Mouse (Mus musculus): ENCODE measurements at regions not wholly inside any gene's neighbourhood (a gene's known extent, or its start where the extent isn't known, plus 50 kb on each side); places are given as distances from the start of the nearest gene placed in this dataset.

DNA sequence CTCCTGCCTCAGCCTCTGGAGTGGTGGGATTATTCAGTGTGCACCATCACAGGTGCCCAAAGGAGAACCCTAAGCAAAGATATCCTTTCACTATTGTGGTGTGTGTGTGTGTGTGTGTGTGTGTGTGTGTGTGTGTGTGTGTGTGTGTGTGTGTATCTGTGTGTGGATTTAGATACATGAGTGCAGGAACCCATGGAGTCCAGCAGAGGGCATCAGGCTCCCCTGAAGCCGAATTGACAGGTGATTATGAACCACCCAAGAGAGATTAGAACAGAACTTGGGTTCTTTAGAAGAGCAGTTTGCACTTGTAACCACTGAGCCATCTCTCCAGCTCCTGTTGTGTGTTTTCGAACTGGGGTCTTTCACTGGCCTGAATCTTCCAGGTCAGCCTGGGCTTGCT, 310.1 kb upstream of the Tbx3 start:
- no peak overlapping the region for H3K4me3 ChIP-seq (ENCODE audit: low read depth, low read length)
- H3K9me3 ChIP-seq (replicated peaks; ENCODE audit: control insufficient read depth, low read length), result no peaks in the 10 kb centered on the region
- H3K4me1 ChIP-seq (ENCODE audit: control insufficient read depth, insufficient read depth, low read length), result no peaks in the 10 kb centered on the region
- DNase-seq (ENCODE audit: low spot score) (no peak), ATAC-seq (no peak)
- H3K9ac ChIP-seq (ENCODE audit: low read length), result no peak overlapping the region
- 81% methylated on average over 2 of the region's 2 CpGs for WGBS
- H3K27me3 ChIP-seq (replicated peaks; ENCODE audit: control insufficient read depth, insufficient read depth, low read length), result no peaks in the 10 kb centered on the region
- H3K4me2 ChIP-seq (ENCODE audit: low read length), result no peak overlapping the region
- no peaks in the 10 kb centered on the region for H3K36me3 ChIP-seq (ENCODE audit: control insufficient read depth, insufficient read depth, low read length)
- H3K27ac ChIP-seq (ENCODE audit: low read depth, low read length), result no peak overlapping the region

DNA sequence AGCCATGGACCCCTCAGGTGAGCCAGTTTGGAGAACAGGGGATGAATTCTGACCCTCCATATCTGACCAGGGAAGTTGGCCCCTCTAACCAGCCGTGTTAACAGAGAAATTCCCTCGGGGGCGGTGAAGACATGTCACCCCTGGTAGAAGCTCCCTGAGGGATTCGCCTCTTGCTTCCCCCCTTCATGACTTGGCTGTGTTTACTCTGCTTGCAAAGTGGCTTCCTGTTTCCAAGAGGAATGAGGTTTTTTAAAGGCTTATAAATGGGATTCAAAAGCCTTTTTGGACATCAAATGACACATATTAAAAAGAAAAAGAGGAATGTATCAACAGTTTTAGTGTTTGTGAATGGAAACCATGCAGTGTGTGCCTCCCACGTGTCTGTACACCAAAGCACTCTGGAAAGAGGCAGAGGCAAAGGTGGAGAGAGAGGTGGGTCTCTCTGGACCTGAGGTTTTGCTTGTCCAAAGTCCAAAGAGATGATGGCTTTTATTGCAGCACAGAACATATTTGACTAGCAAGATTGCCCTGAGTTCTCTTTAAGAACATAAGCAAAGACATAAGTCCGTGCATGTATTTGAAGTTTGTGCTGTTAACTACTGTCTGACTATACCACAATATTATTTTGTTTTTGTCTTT, 308.9 kb upstream of the Tbx3 start:
- Histone ChIP-seq H3K9ac (ENCODE audit: low read length) (no peak overlapping the region), H3K4me2 (ENCODE audit: low read length) (no peak overlapping the region)
- ATAC-seq, result no peak

DNA sequence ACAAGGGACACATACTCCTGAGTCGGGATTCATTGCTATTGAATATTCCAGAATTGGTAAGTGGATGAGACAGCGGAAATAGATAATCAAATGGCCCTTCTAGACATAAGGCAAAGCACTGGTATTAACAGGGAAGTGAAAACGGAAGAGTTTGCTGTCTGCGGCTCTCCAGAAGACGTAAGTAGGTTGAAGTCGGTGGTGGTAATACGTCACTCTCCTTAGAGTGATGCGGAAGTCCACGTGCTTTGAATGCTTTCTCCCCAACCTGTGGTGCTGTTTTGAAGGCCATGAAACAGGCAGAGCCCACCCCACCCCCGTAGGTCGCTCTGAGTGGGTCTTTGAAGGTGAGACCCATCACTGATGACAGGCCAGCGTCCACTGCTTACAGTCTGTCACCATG, 308.0 kb upstream of the Tbx3 start:
- Histone ChIP-seq H3K9ac (ENCODE audit: low read length) (no peak overlapping the region), H3K27me3 (replicated peaks; ENCODE audit: control insufficient read depth, insufficient read depth, low read length) (no peaks in the 10 kb centered on the region), H3K4me2 (ENCODE audit: low read length) (no peak overlapping the region), H3K9me3 (replicated peaks; ENCODE audit: control insufficient read depth, low read length) (no peaks in the 10 kb centered on the region), H3K4me3 (ENCODE audit: low read depth, low read length) (no peak overlapping the region), H3K36me3 (ENCODE audit: control insufficient read depth, insufficient read depth, low read length) (no peaks in the 10 kb centered on the region), H3K4me1 (ENCODE audit: control insufficient read depth, insufficient read depth, low read length) (no peaks in the 10 kb centered on the region), H3K27ac (ENCODE audit: low read depth, low read length) (no peak overlapping the region)
- DNase-seq (ENCODE audit: low spot score), result no peak
- 83% methylated on average over 12 of the region's 12 CpGs for WGBS
- ATAC-seq, result no peak

More for the DNA sequence above, 308.9 kb upstream of the Tbx3 start:
- Histone ChIP-seq H3K4me3 (ENCODE audit: low read depth, low read length) (no peak overlapping the region), H3K27me3 (replicated peaks; ENCODE audit: control insufficient read depth, insufficient read depth, low read length) (no peaks in the 10 kb centered on the region), H3K27ac (ENCODE audit: low read depth, low read length) (no peak overlapping the region), H3K4me1 (ENCODE audit: control insufficient read depth, insufficient read depth, low read length) (no peaks in the 10 kb centered on the region), H3K36me3 (ENCODE audit: control insufficient read depth, insufficient read depth, low read length) (no peaks in the 10 kb centered on the region), H3K9me3 (replicated peaks; ENCODE audit: control insufficient read depth, low read length) (no peaks in the 10 kb centered on the region)
- DNase-seq (ENCODE audit: low spot score), result no peak
- WGBS, result 86% methylated on average over 6 of the region's 6 CpGs

- H3K9ac ChIP-seq (ENCODE audit: low read length), result no peak overlapping the region
Observed at GRCm38 (mm10) chr5:119364250-119364649, 306.2 kb upstream of the Tbx3 start.

DNA sequence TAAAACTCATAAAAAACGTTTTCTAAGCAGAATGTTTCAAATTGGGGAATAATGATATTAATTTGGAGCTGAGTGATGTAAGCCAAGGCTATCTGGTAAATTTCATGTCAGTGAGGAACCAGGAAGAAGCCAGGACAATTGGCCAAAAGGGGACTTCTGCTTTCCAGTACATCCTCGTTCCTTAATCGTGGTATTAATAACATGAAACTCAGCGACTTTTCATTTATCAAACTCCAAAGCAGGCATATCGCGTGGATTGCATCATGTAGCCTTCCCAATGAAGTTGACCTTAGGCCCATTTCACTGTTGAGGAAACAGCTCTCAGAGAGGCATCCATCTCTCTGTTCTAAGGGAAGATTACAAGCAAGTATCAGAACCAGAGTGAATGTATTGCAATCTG, 305.3 kb upstream of the Tbx3 start:
- Histone ChIP-seq H3K4me1 (ENCODE audit: control insufficient read depth, insufficient read depth, low read length) (no peaks in the 10 kb centered on the region), H3K36me3 (ENCODE audit: control insufficient read depth, insufficient read depth, low read length) (no peaks in the 10 kb centered on the region), H3K4me2 (ENCODE audit: low read length) (no peak overlapping the region), H3K27ac (ENCODE audit: low read depth, low read length) (no peak overlapping the region), H3K9ac (ENCODE audit: low read length) (no peak overlapping the region), H3K9me3 (replicated peaks; ENCODE audit: control insufficient read depth, low read length) (no peaks in the 10 kb centered on the region), H3K4me3 (ENCODE audit: low read depth, low read length) (no peak overlapping the region), H3K27me3 (replicated peaks; ENCODE audit: control insufficient read depth, insufficient read depth, low read length) (no peaks in the 10 kb centered on the region)
- DNase-seq (ENCODE audit: low spot score) (no peak), ATAC-seq (no peak)
- WGBS, result 85% methylated on average over 6 of the region's 6 CpGs

More at GRCm38 (mm10) chr5:119364250-119364649, 306.2 kb upstream of the Tbx3 start:
- no peaks in the 10 kb centered on the region for H3K27me3 ChIP-seq (replicated peaks; ENCODE audit: control insufficient read depth, insufficient read depth, low read length)
- H3K4me1 ChIP-seq (ENCODE audit: control insufficient read depth, insufficient read depth, low read length), result no peaks in the 10 kb centered on the region
- DNase-seq (ENCODE audit: low spot score), result peak; percentile 28
- no peak overlapping the region for H3K27ac ChIP-seq (ENCODE audit: low read depth, low read length)
- H3K36me3 ChIP-seq (ENCODE audit: control insufficient read depth, insufficient read depth, low read length), result no peaks in the 10 kb centered on the region
- no peak for ATAC-seq
- no peaks in the 10 kb centered on the region for H3K9me3 ChIP-seq (replicated peaks; ENCODE audit: control insufficient read depth, low read length)
- no peak overlapping the region for H3K4me2 ChIP-seq (ENCODE audit: low read length)
- H3K4me3 ChIP-seq (ENCODE audit: low read depth, low read length), result no peak overlapping the region
- 71% methylated on average over 4 of the region's 4 CpGs for WGBS

GRCm38 (mm10) chr5:119366296-119366695, 304.2 kb upstream of the Tbx3 start:
- no peak for ATAC-seq
- WGBS, result 72% methylated on average over 5 of the region's 5 CpGs

GRCm38 (mm10) chr5:119370481-119370880, 300.0 kb upstream of the Tbx3 start:
- peak overlapping the region; percentile 36 for H3K4me2 ChIP-seq (ENCODE audit: low read length)
- H3K27ac ChIP-seq (ENCODE audit: low read depth, low read length), result no peak overlapping the region
- no peaks in the 10 kb centered on the region for H3K27me3 ChIP-seq (replicated peaks; ENCODE audit: control insufficient read depth, insufficient read depth, low read length)
- no peak for ATAC-seq
- H3K9ac ChIP-seq (ENCODE audit: low read length), result no peak overlapping the region
- H3K4me3 ChIP-seq (ENCODE audit: low read depth, low read length), result no peak overlapping the region
- H3K4me1 ChIP-seq (ENCODE audit: control insufficient read depth, insufficient read depth, low read length), result no peaks in the 10 kb centered on the region
- peak; percentile 4 for DNase-seq (ENCODE audit: low spot score)
- WGBS, result 11% methylated on average over 12 of the region's 12 CpGs
- H3K9me3 ChIP-seq (replicated peaks; ENCODE audit: control insufficient read depth, low read length), result no peaks in the 10 kb centered on the region
- H3K36me3 ChIP-seq (ENCODE audit: control insufficient read depth, insufficient read depth, low read length), result no peaks in the 10 kb centered on the region

More at GRCm38 (mm10) chr5:119366296-119366695, 304.2 kb upstream of the Tbx3 start:
- Histone ChIP-seq H3K27me3 (replicated peaks; ENCODE audit: control insufficient read depth, insufficient read depth, low read length) (no peaks in the 10 kb centered on the region), H3K27ac (ENCODE audit: low read depth, low read length) (no peak overlapping the region), H3K4me3 (ENCODE audit: low read depth, low read length) (no peak overlapping the region), H3K9me3 (replicated peaks; ENCODE audit: control insufficient read depth, low read length) (no peaks in the 10 kb centered on the region), H3K4me2 (ENCODE audit: low read length) (no peak overlapping the region), H3K9ac (ENCODE audit: low read length) (no peak overlapping the region), H3K36me3 (ENCODE audit: control insufficient read depth, insufficient read depth, low read length) (no peaks in the 10 kb centered on the region), H3K4me1 (ENCODE audit: control insufficient read depth, insufficient read depth, low read length) (no peaks in the 10 kb centered on the region)
- DNase-seq (ENCODE audit: low spot score), result no peak

DNA sequence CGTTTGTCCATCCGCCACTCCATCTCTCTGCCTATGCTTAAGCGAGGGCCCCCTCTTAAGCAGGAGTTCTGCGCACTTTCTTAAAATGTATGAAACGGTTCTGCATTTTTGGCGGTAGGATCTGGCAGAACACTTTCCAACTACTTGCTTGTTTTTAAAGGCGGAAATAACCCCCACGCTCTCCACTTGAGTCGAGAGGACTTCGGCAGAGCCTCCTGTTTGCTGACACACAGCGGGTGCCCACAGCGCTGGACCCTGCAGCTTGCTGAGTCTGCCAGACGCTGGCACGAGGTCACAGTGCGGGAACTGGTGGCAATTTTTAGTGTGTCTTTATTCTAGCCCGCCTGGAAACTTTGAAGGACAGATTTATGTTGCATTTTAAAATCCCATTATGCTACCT, 299.5 kb upstream of the Tbx3 start:
- Histone ChIP-seq H3K4me2 (ENCODE audit: low read length) (peak overlapping the region; percentile 36), H3K9me3 (replicated peaks; ENCODE audit: control insufficient read depth, low read length) (no peaks in the 10 kb centered on the region), H3K4me3 (ENCODE audit: low read depth, low read length) (no peak overlapping the region), H3K9ac (ENCODE audit: low read length) (no peak overlapping the region), H3K36me3 (ENCODE audit: control insufficient read depth, insufficient read depth, low read length) (no peaks in the 10 kb centered on the region), H3K27ac (ENCODE audit: low read depth, low read length) (no peak overlapping the region), H3K27me3 (replicated peaks; ENCODE audit: control insufficient read depth, insufficient read depth, low read length) (no peaks in the 10 kb centered on the region), H3K4me1 (ENCODE audit: control insufficient read depth, insufficient read depth, low read length) (no peaks in the 10 kb centered on the region)
- 4% methylated on average over 16 of the region's 16 CpGs for WGBS
- peak; percentile 34 for DNase-seq (ENCODE audit: low spot score)
- ATAC-seq, result no peak

DNA sequence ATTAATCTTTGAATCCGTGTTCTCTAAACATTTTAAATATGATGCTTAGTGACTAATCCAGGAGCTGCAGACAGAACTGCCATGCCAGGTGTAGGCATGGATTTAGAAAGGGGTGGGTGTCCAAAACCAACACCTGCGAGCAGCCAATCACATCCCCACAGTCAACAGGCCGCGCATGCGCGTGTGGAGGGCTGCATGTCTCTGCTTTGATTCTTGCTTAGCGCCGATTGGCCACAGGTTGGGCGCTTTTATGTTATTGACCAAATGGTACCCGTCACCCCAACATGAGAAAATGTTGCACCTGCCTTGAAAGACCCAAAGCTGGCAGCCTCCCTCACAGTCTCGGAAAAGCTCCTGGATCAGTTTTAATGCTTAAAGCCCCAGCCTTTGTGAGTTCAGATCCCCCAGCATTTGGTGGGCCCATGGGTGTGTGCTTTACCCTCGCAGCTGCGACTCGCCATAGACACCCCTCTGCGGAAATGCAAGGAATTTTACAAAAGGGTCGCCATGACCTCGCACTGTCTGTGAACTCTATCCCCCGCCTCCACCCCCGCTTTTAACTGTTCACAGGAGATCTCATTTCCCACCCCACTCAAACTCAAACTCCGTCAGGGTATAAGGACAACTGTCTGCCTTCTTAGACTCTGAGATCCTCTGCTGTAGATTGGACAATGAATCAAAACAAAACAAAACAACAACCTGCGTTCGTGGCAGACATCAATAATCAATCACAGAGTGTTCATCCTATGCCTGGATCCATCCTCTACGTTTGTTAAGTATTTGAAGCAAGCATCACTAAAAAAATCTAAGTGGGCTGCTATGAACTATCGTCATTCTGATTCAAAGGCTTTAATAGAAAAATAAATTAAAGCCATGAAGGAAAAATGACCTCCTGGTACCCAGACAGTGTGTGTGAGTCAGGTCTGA, 296.4 kb upstream of the Tbx3 start:
- H3K9me3 ChIP-seq (replicated peaks; ENCODE audit: control insufficient read depth, low read length), result no peaks in the 10 kb centered on the region
- H3K27me3 ChIP-seq (replicated peaks; ENCODE audit: control insufficient read depth, insufficient read depth, low read length), result no peaks in the 10 kb centered on the region
- H3K4me2 ChIP-seq (ENCODE audit: low read length), result no peak overlapping the region
- no peak overlapping the region for H3K9ac ChIP-seq (ENCODE audit: low read length)
- DNase-seq (ENCODE audit: low spot score) (no peak), ATAC-seq (no peak)
- no peaks in the 10 kb centered on the region for H3K36me3 ChIP-seq (ENCODE audit: control insufficient read depth, insufficient read depth, low read length)
- H3K4me1 ChIP-seq (ENCODE audit: control insufficient read depth, insufficient read depth, low read length), result no peaks in the 10 kb centered on the region
- H3K27ac ChIP-seq (ENCODE audit: low read depth, low read length), result no peak overlapping the region
- WGBS, result 87% methylated on average over 24 of the region's 24 CpGs
- H3K4me3 ChIP-seq (ENCODE audit: low read depth, low read length), result no peak overlapping the region
